Mouse (Mus musculus): Measurements from ENCODE around the gene Dkc1. TPM values are rescaled to one million over a fixed set of nuclear protein-coding genes. Genes with fewer than 3 reads are reported as not detected.

The Dkc1 gene
- 131 and 132 TPM in 2 replicates for polyA plus RNA-seq (2012; rRNA removed)

DNA sequence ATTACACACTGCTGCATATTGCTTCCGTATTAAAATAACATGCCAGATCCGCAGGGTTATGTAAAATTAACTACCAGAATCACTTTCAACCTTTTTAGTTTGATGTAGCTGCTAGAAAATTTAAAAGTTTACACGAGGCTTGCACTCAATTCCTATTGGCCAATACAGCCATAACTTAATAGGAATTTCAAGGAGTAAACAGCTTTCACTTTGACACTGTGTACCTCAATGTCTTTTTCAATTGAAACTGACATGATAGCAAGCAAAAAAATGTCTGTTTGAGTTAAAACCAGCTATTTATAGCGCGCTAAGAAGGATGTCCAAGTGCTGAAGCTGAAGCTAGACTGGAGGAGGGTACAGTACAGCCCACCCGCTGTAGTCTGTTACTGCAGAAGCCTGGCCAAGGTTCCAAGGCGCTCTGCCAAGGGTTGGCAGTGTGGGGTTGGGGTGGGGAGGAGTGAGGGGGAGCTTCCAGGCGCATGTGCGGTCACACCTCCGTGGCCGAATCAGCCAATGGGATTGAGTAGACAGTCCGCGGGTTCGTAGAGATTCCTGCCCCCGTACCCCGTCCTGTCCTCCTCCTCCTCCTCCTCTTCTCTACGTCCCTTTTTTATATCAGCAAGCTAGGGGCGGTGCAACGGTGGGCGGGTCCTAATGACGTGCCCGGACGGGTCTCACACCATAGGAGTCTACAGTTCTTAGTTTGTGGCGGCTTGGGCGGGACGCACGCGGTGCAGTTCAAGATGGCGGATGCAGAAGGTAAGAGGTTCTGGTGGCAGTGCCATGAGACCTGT lies at the start of gene Dkc1:
Dkc1 (plus strand) TSS at position 486 of the 794 bp plus-strand sequence.

DNA sequence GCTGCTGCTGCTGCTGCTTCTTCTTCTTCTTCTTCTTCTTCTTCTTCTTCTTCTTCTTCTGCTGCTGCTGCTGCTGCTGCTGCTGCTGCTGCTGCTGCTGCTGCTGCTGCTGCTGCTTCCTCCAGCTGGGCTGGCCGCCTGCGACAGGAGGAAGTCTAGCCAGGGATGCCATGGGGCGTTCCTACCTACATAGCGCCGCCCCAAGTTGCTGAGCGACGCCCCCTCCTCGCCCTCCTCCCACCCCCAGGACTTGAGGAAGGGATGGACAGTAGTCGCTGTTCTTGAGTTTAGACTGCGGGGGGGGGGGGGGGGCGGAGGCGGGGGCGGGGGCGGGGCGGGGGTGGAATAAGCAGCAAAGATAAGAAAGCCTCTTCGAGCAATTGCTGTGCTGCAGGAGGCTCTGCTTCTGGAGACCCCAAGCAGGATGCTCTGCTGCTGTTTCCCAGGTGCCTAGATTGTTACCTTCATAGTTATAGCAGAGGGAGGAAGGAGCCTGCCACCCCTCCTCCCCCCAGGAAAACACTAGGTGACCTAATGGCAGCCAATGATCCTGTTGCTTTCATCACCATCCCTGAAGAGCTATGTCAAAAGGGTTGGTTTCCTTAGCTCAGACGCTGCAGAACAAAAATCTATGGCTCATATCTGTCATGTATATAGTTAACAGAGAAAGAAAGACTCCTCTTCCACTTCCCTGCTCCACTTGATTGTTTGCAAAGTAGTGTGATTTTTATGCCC lies 10.7 kb upstream of the Dkc1 start, which contains the start of gene Gab3:
Gab3 (minus strand) TSS at position 685 of the 735 bp plus-strand sequence.

GRCm38 (mm10) chrX:75130467-75131160 lies 35.0 kb downstream of the Dkc1 start, which contains the start of gene Mpp1:
TSS of gene Mpp1 (minus strand) at chrX:75131016.

Other genes starting within 250 kb of the Dkc1 start
- 0.38 and 0.76 TPM in 2 replicates for gene Gab3, start 10.4 kb upstream of the Dkc1 start, polyA plus RNA-seq (2012; rRNA removed)
- gene Mpp1, start 35.2 kb downstream of the Dkc1 start, polyA plus RNA-seq (2012; rRNA removed): 19.3 and 26.6 TPM in 2 replicates
- not detected in 2 replicates for gene Smim9, start 67.9 kb downstream of the Dkc1 start, polyA plus RNA-seq (2012; rRNA removed)